Mouse (Mus musculus) T-helper 2 cell (primary cell): ENCODE results near the gene Rpp25l.
"Not testable (repeated sequence)": the region's sequence is repeated elsewhere in the genome, so short reads cannot be mapped to it uniquely, and the experiment has no call there.

Experiments used
- in situ Hi-C: fragments of 300-600 bp; cut with MboI, MseI; formaldehyde crosslinking; loops from one replicate; pipeline ENCODE4 v1.15.1; 2025; ENCODE audit warnings: high pct_unique_total_duplicates

Gene Rpp25l

GRCm38 (mm10) chr4:41739260-41739659 is 25.9 kb upstream of the Rpp25l start:
- in situ Hi-C loops: loop anchor here (25.0 kb wide), 1 partner anchor 1027 kb away; the partner anchor contains the start of genes Aptx and Dnaja1

GRCm38 (mm10) chr4:41738256-41738603 is 24.9 kb upstream of the Rpp25l start:
- in situ Hi-C loops: loop anchor here (25.0 kb wide), 1 partner anchor 1026 kb away; the partner anchor contains the start of genes Aptx and Dnaja1

GRCm38 (mm10) chr4:41737602-41738255 is 24.4 kb upstream of the Rpp25l start:
- in situ Hi-C loops: loop anchor here (25.0 kb wide), 1 partner anchor 1025 kb away; the partner anchor contains the start of genes Aptx and Dnaja1

GRCm38 (mm10) chr4:41731052-41731765 is 17.9 kb upstream of the Rpp25l start, which contains the start of gene Arid3c:
TSS of gene Arid3c (minus strand) at chr4:41731142.
- in situ Hi-C loops: loop anchor here (25.0 kb wide), 1 partner anchor 1019 kb away; the partner anchor contains the start of genes Aptx and Dnaja1

- in situ Hi-C loops: loop anchor here (5.0 to 25.0 kb wide), 2 partner anchors 1015 to 1320 kb away; partner anchors contain the start of genes Aptx, Dnaja1 and Fam214b
Observed at GRCm38 (mm10) chr4:41726826-41727621, 13.7 kb upstream of the Rpp25l start.

GRCm38 (mm10) chr4:41722918-41723351 is 9.6 kb upstream of the Rpp25l start, which contains the start of gene Dctn3:
TSS of gene Dctn3 (minus strand) at chr4:41723170.
- in situ Hi-C loops: no loop called here

- in situ Hi-C loops: loop anchor here (10.0 kb wide), 2 partner anchors 872 to 1452 kb away; partner anchors contain the start of genes Smim27 and Topors
Observed at GRCm38 (mm10) chr4:41716834-41717233, 3.5 kb upstream of the Rpp25l start.

- in situ Hi-C loops: loop anchor here (10.0 kb wide), 2 partner anchors 871 to 1451 kb away; partner anchors contain the start of genes Smim27 and Topors
Observed at GRCm38 (mm10) chr4:41715596-41715995, 2.3 kb upstream of the Rpp25l start.

- in situ Hi-C loops: loop anchor here (10.0 kb wide), 2 partner anchors 870 to 1450 kb away; partner anchors contain the start of genes Smim27 and Topors
Observed at GRCm38 (mm10) chr4:41715082-41715481, 1.7 kb upstream of the Rpp25l start.

GRCm38 (mm10) chr4:41714276-41714675 is 942 bp upstream of the Rpp25l start:
- in situ Hi-C loops: loop anchor here (10.0 kb wide), 2 partner anchors 869 to 1449 kb away; partner anchors contain the start of genes Smim27 and Topors

GRCm38 (mm10) chr4:41712421-41713196 is 725 bp downstream of the Rpp25l start:
- in situ Hi-C loops: loop anchor here (10.0 kb wide), 2 partner anchors 868 to 1448 kb away; partner anchors contain the start of genes Smim27 and Topors

GRCm38 (mm10) chr4:41711705-41712375 is 1.5 kb downstream of the Rpp25l start:
- in situ Hi-C loops: loop anchor here (10.0 kb wide), 2 partner anchors 867 to 1447 kb away; partner anchors contain the start of genes Smim27 and Topors

- in situ Hi-C loops: loop anchor here (10.0 kb wide), 2 partner anchors 865 to 1445 kb away; partner anchors contain the start of genes Smim27 and Topors
Observed at GRCm38 (mm10) chr4:41710229-41710628, 3.1 kb downstream of the Rpp25l start.

- in situ Hi-C loops: loop anchor here (5.0 kb wide), 1 partner anchor 151 kb away; no protein-coding TSS in a partner anchor
Observed at GRCm38 (mm10) chr4:41708192-41708745, 5.1 kb downstream of the Rpp25l start.

- in situ Hi-C loops: loop anchor here (5.0 kb wide), 1 partner anchor 150 kb away; no protein-coding TSS in a partner anchor
Observed at GRCm38 (mm10) chr4:41707011-41707535, 6.3 kb downstream of the Rpp25l start.

GRCm38 (mm10) chr4:41705922-41706754 is 7.2 kb downstream of the Rpp25l start:
- in situ Hi-C loops: loop anchor here (5.0 kb wide), 1 partner anchor 149 kb away; no protein-coding TSS in a partner anchor

- in situ Hi-C loops: loop anchor here (5.0 kb wide), 1 partner anchor 147 kb away; no protein-coding TSS in a partner anchor
Observed at GRCm38 (mm10) chr4:41704651-41705050, 8.7 kb downstream of the Rpp25l start.

GRCm38 (mm10) chr4:41702226-41702625 is 11.1 kb downstream of the Rpp25l start:
- in situ Hi-C loops: not testable (repeated sequence)
